In the genomic region with DNA sequence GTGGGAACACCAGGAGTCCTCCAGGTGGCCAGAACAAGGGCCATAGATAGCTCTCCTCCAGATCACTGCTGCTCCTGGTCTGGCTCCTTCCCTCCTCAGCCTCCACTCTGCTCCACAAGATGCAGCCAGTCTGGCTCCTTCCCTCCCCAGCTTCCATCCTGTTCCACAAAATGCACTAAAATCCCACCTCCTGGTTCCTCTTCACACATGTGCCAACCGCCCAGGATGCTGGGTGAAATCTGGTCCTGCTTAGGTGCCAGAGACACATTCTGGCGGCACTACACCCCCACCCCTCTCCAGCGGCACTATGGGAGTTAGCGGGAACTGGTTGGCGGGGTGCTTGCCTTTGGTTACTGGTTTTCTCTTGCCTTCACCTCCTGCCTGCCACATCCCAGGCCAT, we compare ENCODE assay signal across 18 mouse cellular contexts.
DNase-seq lines count a peak whose midpoint lies in the region; ATAC-seq and TF ChIP-seq lines count a peak whose summit lies in the region.
"Had no signal": no experiment of that assay in that cellular context is flagged by ENCODE, and none has a peak within 500 bp of the region (broad histone marks: within the 10 kb centered on the region; RNA-seq: fewer than 3 reads in every experiment).

No protein-coding gene starts in this region.

- no peak overlapping the region for H3K27ac ChIP-seq in forebrain, embryonic 13.5 days
- no peak overlapping the region for H3K27ac ChIP-seq in forebrain, embryonic 10.5 days
- H3K27ac ChIP-seq: embryonic facial prominence, embryonic 15.5 days; heart, adult 2 months; hindbrain, postnatal 0 days; kidney, embryonic 15.5 days; lung, embryonic 15.5 days had no signal

- H3K4me1 ChIP-seq in forebrain, embryonic 13.5 days, result no peaks in the 10 kb centered on the region
- H3K4me1 ChIP-seq in forebrain, embryonic 10.5 days, result peaks cover 25% of the 10 kb centered on the region
- H3K4me1 ChIP-seq in E14TG2a.4 (replicated peaks; ENCODE audit: low read depth, low read length), result peaks cover 17% of the 10 kb centered on the region
- H3K4me1 ChIP-seq: embryonic facial prominence, embryonic 15.5 days; lung, embryonic 15.5 days; megakaryocyte, embryonic 14.5 days had no signal

- H3K27me3 ChIP-seq in forebrain, embryonic 13.5 days, result no peaks in the 10 kb centered on the region
- H3K27me3 ChIP-seq in forebrain, embryonic 10.5 days (ENCODE audit: poor library complexity, severe bottlenecking), result peaks cover 5% of the 10 kb centered on the region; the same call in 1 of the 2 replicates
- H3K27me3 ChIP-seq in E14TG2a.4 (ENCODE audit: insufficient read depth, low read length), result peaks cover 39% of the 10 kb centered on the region
- H3K27me3 ChIP-seq: embryonic facial prominence, embryonic 15.5 days had no signal

- no peaks in the 10 kb centered on the region for H3K36me3 ChIP-seq in forebrain, embryonic 13.5 days (ENCODE audit: poor library complexity, severe bottlenecking)
- H3K36me3 ChIP-seq in forebrain, embryonic 10.5 days (replicated peaks), result no peaks in the 10 kb centered on the region
- H3K36me3 ChIP-seq in E14TG2a.4 (ENCODE audit: insufficient read depth, low read length), result no peaks in the 10 kb centered on the region
- H3K36me3 ChIP-seq: embryonic facial prominence, embryonic 15.5 days; G1E; kidney, embryonic 15.5 days; lung, embryonic 15.5 days had no signal

- 92% methylated on average over 5 of the region's 5 CpGs for WGBS in forebrain, embryonic 13.5 days
- 83% methylated on average over 5 of the region's 5 CpGs for WGBS in forebrain, embryonic 10.5 days

- no peak for DNase-seq in forebrain, embryonic 10.5 days (ENCODE audit: extremely low spot score, low spot score)
- peak; percentile 54 to 73 for DNase-seq in layer of hippocampus, adult 18-20 months (ENCODE audit: low spot score in 2 of 2)
- DNase-seq in left cerebral cortex, postnatal 25 days (ENCODE audit: low spot score in 2 of 2), result peak; percentile 24 to 77
- no peak for DNase-seq in urinary bladder, adult 2 months (ENCODE audit: low spot score)
- DNase-seq in retina, postnatal 1 day, result no peak
- no peak for DNase-seq in adrenal gland, adult 2 months
- DNase-seq: adrenal gland, postnatal 36 days; heart, adult 2 months; heart, postnatal 10 days had no signal

- H3K9me3 ChIP-seq in forebrain, embryonic 13.5 days (replicated peaks), result no peaks in the 10 kb centered on the region
- H3K9me3 ChIP-seq in forebrain, embryonic 10.5 days, result no peaks in the 10 kb centered on the region
- no peaks in the 10 kb centered on the region for H3K9me3 ChIP-seq in E14TG2a.4 (ENCODE audit: low read length)
- H3K9me3 ChIP-seq: embryonic facial prominence, embryonic 15.5 days; G1E; kidney, embryonic 15.5 days; lung, embryonic 15.5 days; megakaryocyte, embryonic 14.5 days had no signal

- no peak overlapping the region for H3K9ac ChIP-seq in forebrain, embryonic 13.5 days
- H3K9ac ChIP-seq: embryonic facial prominence, embryonic 15.5 days; kidney, embryonic 15.5 days; lung, embryonic 15.5 days had no signal

- H3K4me3 ChIP-seq in forebrain, embryonic 13.5 days, result no peak overlapping the region
- no peak overlapping the region for H3K4me3 ChIP-seq in forebrain, embryonic 10.5 days
- H3K4me3 ChIP-seq in E14TG2a.4 (replicated peaks; ENCODE audit: low read length), result peak overlapping the region; percentile 55
- H3K4me3 ChIP-seq: embryonic facial prominence, embryonic 15.5 days; heart, adult 2 months; kidney, embryonic 15.5 days; lung, embryonic 15.5 days; megakaryocyte, embryonic 14.5 days had no signal

- TF ChIP-seq CTCF in E14TG2a.4 (conservative IDR thresholded peaks at IDR 0.05; ENCODE audit: low read length), result no peak

- no peak overlapping the region for H3K4me2 ChIP-seq in forebrain, embryonic 13.5 days
- H3K4me2 ChIP-seq: embryonic facial prominence, embryonic 15.5 days; kidney, embryonic 15.5 days; liver, embryonic 11.5 days; lung, embryonic 15.5 days had no signal

- intact Hi-C loops in left cerebral cortex, postnatal 25 days (cut with DNase I), result loop anchor here (1.0 kb wide), 1 partner anchor 26 kb away; no protein-coding TSS in a partner anchor

- ATAC-seq in forebrain, embryonic 13.5 days, result peak; percentile 42; the same call in 1 of the 2 replicates
- ATAC-seq: hindbrain, postnatal 0 days had no signal

Comparison
In these comparisons a context has a peak if more than half of its experiments do, and no peak if none do; other contexts are left out.
1. DNase-seq: peak in layer of hippocampus, adult 18-20 months (2 of 2) and left cerebral cortex, postnatal 25 days (2 of 2); none in forebrain, embryonic 10.5 days (single experiment), urinary bladder, adult 2 months (single experiment), retina, postnatal 1 day (single experiment) and adrenal gland, adult 2 months (single experiment).